ENCODE assay signal across 23 mouse cellular contexts in genomic region chr6:148459636-148460035, GRCm38 (mm10). TPM values are rescaled to one million over a fixed set of nuclear protein-coding genes. Genes with fewer than 3 reads are reported as not detected.
DNase-seq lines count a peak whose midpoint lies in the region; ATAC-seq and TF ChIP-seq lines count a peak whose summit lies in the region.
"Had no signal": no experiment of that assay in that cellular context is flagged by ENCODE, and none has a peak within 500 bp of the region (broad histone marks: within the 10 kb centered on the region; RNA-seq: fewer than 3 reads in every experiment).

No protein-coding gene starts in this region.

- peak; percentile 52; the same call in 1 of the 2 replicates for ATAC-seq in lung, embryonic 14.5 days (ENCODE audit: insufficient read depth)
- ATAC-seq in lung, embryonic 16.5 days (ENCODE audit: low read depth) = peak; percentile 54; the same call in 1 of the 2 replicates
- ATAC-seq in liver, embryonic 11.5 days (replicated peaks; ENCODE audit: low FRiP score) = no peak
- ATAC-seq: activated CD4-positive, CD25-positive, alpha-beta regulatory T cell, adult 4 months; CD4-positive, CD25-positive, alpha-beta regulatory T cell, adult 4 months; Patski had no signal

- no peaks in the 10 kb centered on the region for H3K27me3 ChIP-seq in lung, embryonic 14.5 days (ENCODE audit: insufficient read depth, low read length)
- no peaks in the 10 kb centered on the region for H3K27me3 ChIP-seq in lung, embryonic 16.5 days (ENCODE audit: control insufficient read depth, insufficient read depth, low read depth, low read length)
- H3K27me3 ChIP-seq in liver, embryonic 11.5 days (replicated peaks; ENCODE audit: control insufficient read depth, insufficient read depth, low read length) = no peaks in the 10 kb centered on the region
- H3K27me3 ChIP-seq: CH12.LX, Patski had no signal

- H3K4me3 ChIP-seq in lung, embryonic 14.5 days (ENCODE audit: low read depth, low read length) = no peak overlapping the region
- no peak overlapping the region for H3K4me3 ChIP-seq in lung, embryonic 16.5 days (ENCODE audit: low read length)
- H3K4me3 ChIP-seq in lung, adult 2 months (replicated peaks; ENCODE audit: extremely low read depth, low read depth, low read length) = no peak overlapping the region
- H3K4me3 ChIP-seq in liver, embryonic 11.5 days (ENCODE audit: low read depth, low read length) = no peak overlapping the region

- no peak overlapping the region for H3K27ac ChIP-seq in lung, embryonic 14.5 days (ENCODE audit: low read depth)
- no peak overlapping the region for H3K27ac ChIP-seq in lung, embryonic 16.5 days (ENCODE audit: low read length)
- H3K27ac ChIP-seq in liver, embryonic 11.5 days (ENCODE audit: low read depth, low read length) = no peak overlapping the region

- H3K9me3 ChIP-seq in lung, embryonic 14.5 days (ENCODE audit: low read depth, low read length) = peaks cover 4% of the 10 kb centered on the region; the same call in 1 of the 2 replicates
- H3K9me3 ChIP-seq in lung, embryonic 16.5 days (ENCODE audit: control insufficient read depth, low read length) = 0 out of 2 replicates have a peak, but pooled peaks cover 5% of the 10 kb centered on the region
- peaks cover 7% of the 10 kb centered on the region; the same call in 1 of the 2 replicates for H3K9me3 ChIP-seq in liver, embryonic 11.5 days (ENCODE audit: control insufficient read depth, low read length)
- H3K9me3 ChIP-seq: G1E had no signal

- no peak for TF ChIP-seq CTCF in lung, embryonic 14.5 days (IDR thresholded peaks at IDR 0.05; ENCODE audit: low read depth)
- no peak for TF ChIP-seq CTCF in lung, adult 2 months (IDR thresholded peaks at IDR 0.05; ENCODE audit: insufficient read depth, low read length)
- no peak for TF ChIP-seq CTCF in brain, embryonic 14.5 days (IDR thresholded peaks at IDR 0.05; ENCODE audit: borderline replicate concordance, extremely low read depth, insufficient read depth, insufficient read length)

- no peak overlapping the region for H3K4me2 ChIP-seq in lung, embryonic 14.5 days
- H3K4me2 ChIP-seq in lung, embryonic 16.5 days (ENCODE audit: low read depth, low read length) = no peak overlapping the region
- no peak overlapping the region for H3K4me2 ChIP-seq in liver, embryonic 11.5 days

- H3K9ac ChIP-seq in lung, embryonic 14.5 days = no peak overlapping the region
- no peak overlapping the region for H3K9ac ChIP-seq in lung, embryonic 16.5 days (ENCODE audit: low read length)
- H3K9ac ChIP-seq in liver, embryonic 11.5 days (ENCODE audit: low read depth, low read length) = no peak overlapping the region

- H3K4me1 ChIP-seq in lung, embryonic 14.5 days (ENCODE audit: insufficient read depth) = 0 out of 2 replicates have a peak, but pooled peaks cover 3% of the 10 kb centered on the region
- H3K4me1 ChIP-seq in lung, embryonic 16.5 days (replicated peaks; ENCODE audit: control insufficient read depth, insufficient read depth, low read length) = peaks cover 6% of the 10 kb centered on the region
- no peaks in the 10 kb centered on the region for H3K4me1 ChIP-seq in lung, adult 2 months (ENCODE audit: control insufficient read depth, insufficient read depth, low read length)
- no peaks in the 10 kb centered on the region for H3K4me1 ChIP-seq in liver, embryonic 11.5 days (replicated peaks; ENCODE audit: control insufficient read depth, insufficient read depth, low read length)

- no peaks in the 10 kb centered on the region for H3K36me3 ChIP-seq in lung, embryonic 14.5 days (ENCODE audit: insufficient read depth)
- no peaks in the 10 kb centered on the region for H3K36me3 ChIP-seq in lung, embryonic 16.5 days (ENCODE audit: control insufficient read depth, insufficient read depth, low read length)
- H3K36me3 ChIP-seq in liver, embryonic 11.5 days (ENCODE audit: control insufficient read depth, insufficient read depth, low read length) = no peaks in the 10 kb centered on the region
- H3K36me3 ChIP-seq: G1E had no signal

- TF ChIP-seq POLR2A in lung, adult 2 months (IDR thresholded peaks at IDR 0.05; ENCODE audit: borderline replicate concordance, extremely low read depth, low read depth, low read length) = no peak
- TF ChIP-seq POLR2A in brain, embryonic 14.5 days (IDR thresholded peaks at IDR 0.05; ENCODE audit: borderline replicate concordance, extremely low read depth, insufficient read depth, insufficient read length, poor library complexity, severe bottlenecking) = no peak

- DNase-seq in lung, embryonic 14.5 days = peak; percentile 82
- no peak for DNase-seq in lung, postnatal 10 days
- no peak for DNase-seq in lung, adult 2 months
- peak; percentile 25 for DNase-seq in brain, embryonic 14.5 days (ENCODE audit: low read depth)
- no peak for DNase-seq in liver, embryonic 11.5 days (ENCODE audit: low spot score)
- DNase-seq: adrenal gland, adult 2 months; adrenal gland, adult 8-10 months; adrenal gland, postnatal 10 days; adrenal gland, postnatal 14 days; adrenal gland, postnatal 25 days; adrenal gland, postnatal 36 days; B cell, adult 2 months; cerebellum, adult 11 months; cerebellum, adult 11-12 months; cerebellum, adult 18-20 months; cerebellum, adult 2 months had no signal

- 18% methylated on average over 3 of the region's 3 CpGs for WGBS in lung, embryonic 14.5 days
- 32% methylated on average over 3 of the region's 3 CpGs for WGBS in lung, embryonic 16.5 days
- 40% methylated on average over 3 of the region's 3 CpGs for WGBS in lung, adult 2 months
- WGBS in liver, embryonic 11.5 days = 55% methylated on average over 3 of the region's 3 CpGs

RNA-seq across cellular contexts. Expression of gene Tmtc1, which starts 15.4 kb away (rescaled TPM):
- polyA plus RNA-seq in lung, embryonic 14.5 days (2014; fragmentation: Nextera tagmentation; extraction: Ambion mirVana) = 3.6 and 4.4 TPM in 2 replicates
- polyA plus RNA-seq in lung, embryonic 16.5 days (2015; fragmentation: Nextera tagmentation; extraction: Ambion mirVana) = 1.7 and 1.8 TPM in 2 replicates
- 41.0 and 46.3 TPM in 2 replicates for polyA plus RNA-seq in lung, adult 2 months (2012; rRNA removed)
- polyA plus RNA-seq in brain, embryonic 14.5 days (2012; rRNA removed) = 5.4 and 11.8 TPM in 2 replicates
- 0.47 and 0.58 TPM in 2 replicates for polyA plus RNA-seq in liver, embryonic 11.5 days (2014; fragmentation: Nextera tagmentation; extraction: Ambion mirVana)
- polyA plus RNA-seq: C2C12; CD4-positive, CD25-positive, alpha-beta regulatory T cell, adult 4 months; G1E had no signal

Comparison
In these comparisons a context has a peak if more than half of its experiments do, and no peak if none do; other contexts are left out.
1. DNase-seq: peak in lung, embryonic 14.5 days (single experiment) and brain, embryonic 14.5 days (single experiment); none in lung, postnatal 10 days (single experiment), lung, adult 2 months (single experiment) and liver, embryonic 11.5 days (single experiment).